Mouse (Mus musculus) E14TG2a.4 (cell line): Measurements from ENCODE around the gene Defb43.

Experiments
- CTCF ChIP-seq: conservative IDR thresholded peaks from 2 replicates; pipeline ENCODE4 v1.5.1; 2014; ENCODE audit warnings: low read length
- NANOG ChIP-seq: IDR thresholded peaks from 2 replicates; pipeline ENCODE4 v1.6.1; 2014; ENCODE audit warnings: borderline replicate concordance, low read length, mixed read lengths
- POU5F1 ChIP-seq: IDR thresholded peaks from 2 replicates; pipeline ENCODE4 v1.6.1; 2014; ENCODE audit warnings: low read length, borderline replicate concordance

DNA sequence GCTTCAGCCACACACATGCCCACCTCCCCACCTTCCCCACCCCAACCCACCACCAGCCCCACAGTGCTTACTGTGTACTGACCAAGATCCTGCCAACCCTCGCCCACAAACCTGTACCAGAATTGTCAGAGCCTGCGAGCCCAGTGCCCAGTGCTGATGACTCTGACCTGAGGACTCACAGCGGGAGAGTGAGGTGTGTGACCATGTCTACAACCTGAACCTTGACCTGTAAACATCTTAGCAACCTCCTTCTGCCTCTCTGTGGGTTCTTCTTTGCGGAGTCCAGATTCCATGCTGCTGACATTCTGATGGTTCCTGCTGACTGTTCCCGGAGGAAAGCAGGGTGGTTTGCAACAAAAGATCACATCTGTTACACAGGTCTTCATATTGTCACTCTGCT lies 53.8 kb downstream of the Defb43 start:
- TF ChIP-seq CTCF (no peak), POU5F1 (no peak), NANOG (no peak)
